Mouse (Mus musculus) forebrain, embryonic 13.5 days (tissue): ENCODE measurements at regions not wholly inside any gene's neighbourhood (a gene's known extent, or its start where the extent isn't known, plus 50 kb on each side); places are given as distances from the start of the nearest gene placed in this dataset.
A peak's percentile ranks its signal among the peaks of the same experiment; 100 is the strongest.

Source experiments
- ATAC-seq: fragments of 200-750 bp; cut with Nextera tagmentation; 2 replicates; pipeline ENCODE4 v1.8.0; 2017
- H3K27ac ChIP-seq: fragments of 300-500 bp; sonication (generic); 2 replicates; pipeline ENCODE4 v1.5.1; 2015; ENCODE audit warnings: inconsistent platforms, mild to moderate bottlenecking, moderate library complexity
- H3K27me3 ChIP-seq: fragments of 300-500 bp; sonication (generic); 2 replicates; pipeline ENCODE4 v1.6.1; 2015; ENCODE audit warnings: mild to moderate bottlenecking, inconsistent platforms
- H3K36me3 ChIP-seq: fragments of 300-500 bp; sonication (generic); 2 replicates; pipeline ENCODE4 v1.6.1; 2015; ENCODE audit warnings: mild to moderate bottlenecking, inconsistent platforms; ENCODE audit not compliant: poor library complexity, severe bottlenecking
- H3K4me1 ChIP-seq: fragments of 300-500 bp; sonication (generic); 2 replicates; pipeline ENCODE4 v1.6.1; 2015; ENCODE audit warnings: inconsistent platforms
- H3K4me2 ChIP-seq: fragments of 300-500 bp; sonication (generic); 2 replicates; pipeline ENCODE4 v1.6.1; 2015; ENCODE audit warnings: inconsistent platforms, mild to moderate bottlenecking, moderate library complexity
- H3K4me3 ChIP-seq: fragments of 300-500 bp; sonication (generic); 2 replicates; pipeline ENCODE4 v1.5.1; 2015; ENCODE audit warnings: mild to moderate bottlenecking, inconsistent platforms
- H3K9ac ChIP-seq: fragments of 300-500 bp; sonication (generic); 2 replicates; pipeline ENCODE4 v1.6.1; 2015; ENCODE audit warnings: mild to moderate bottlenecking, inconsistent platforms
- H3K9me3 ChIP-seq: fragments of 300-500 bp; sonication (generic); replicated peaks from 2 replicates; pipeline ENCODE4 v1.6.1; 2016; ENCODE audit warnings: inconsistent platforms
- WGBS: fragments of 180-500 bp; shearing (Covaris S2); methylation state at CpG from one replicate; pipeline ENCODE4 v1.1.7; 2015; 5-methylcytosine and 5-hydroxymethylcytosine counted together

- Histone ChIP-seq H3K4me3 (no peak overlapping the region), H3K36me3 (no peaks in the 10 kb centered on the region), H3K27ac (no peak overlapping the region)
Observed at GRCm38 (mm10) chr8:34756916-34757315, 645.4 kb upstream of the Gm10131 start.

DNA sequence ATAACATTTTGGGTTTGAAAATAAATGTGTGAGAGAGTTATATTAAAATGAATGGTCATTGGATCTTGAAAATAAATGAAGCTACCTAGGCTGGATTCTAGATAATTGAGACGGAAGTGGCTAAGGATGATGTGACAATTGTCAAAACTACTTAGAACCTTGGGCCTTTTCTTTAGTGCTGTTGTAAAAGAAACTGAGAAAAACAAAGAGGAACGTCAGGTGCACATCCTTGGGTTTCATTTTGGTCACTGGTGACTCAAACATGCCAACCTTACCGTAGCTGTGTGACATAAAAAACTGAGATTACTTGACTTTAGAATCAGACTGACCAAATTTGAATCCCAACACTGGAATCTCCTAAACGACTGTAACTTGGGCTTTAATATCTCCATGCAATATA lies 644.6 kb upstream of the Gm10131 start:
- Histone ChIP-seq H3K27me3 (no peaks in the 10 kb centered on the region), H3K4me3 (no peak overlapping the region), H3K27ac (no peak overlapping the region), H3K4me2 (no peak overlapping the region), H3K9me3 (no peaks in the 10 kb centered on the region), H3K4me1 (0 out of 2 replicates have a peak, but pooled peaks cover 2% of the 10 kb centered on the region), H3K36me3 (no peaks in the 10 kb centered on the region), H3K9ac (no peak overlapping the region)
- WGBS, result 89% methylated on average over 4 of the region's 4 CpGs
- no peak for ATAC-seq

More at GRCm38 (mm10) chr8:34756916-34757315, 645.4 kb upstream of the Gm10131 start:
- Histone ChIP-seq H3K9ac (no peak overlapping the region), H3K9me3 (no peaks in the 10 kb centered on the region), H3K4me2 (no peak overlapping the region), H3K4me1 (0 out of 2 replicates have a peak, but pooled peaks cover 6% of the 10 kb centered on the region), H3K27me3 (no peaks in the 10 kb centered on the region)
- WGBS, result 86% methylated on average over 2 of the region's 2 CpGs
- ATAC-seq, result no peak

DNA sequence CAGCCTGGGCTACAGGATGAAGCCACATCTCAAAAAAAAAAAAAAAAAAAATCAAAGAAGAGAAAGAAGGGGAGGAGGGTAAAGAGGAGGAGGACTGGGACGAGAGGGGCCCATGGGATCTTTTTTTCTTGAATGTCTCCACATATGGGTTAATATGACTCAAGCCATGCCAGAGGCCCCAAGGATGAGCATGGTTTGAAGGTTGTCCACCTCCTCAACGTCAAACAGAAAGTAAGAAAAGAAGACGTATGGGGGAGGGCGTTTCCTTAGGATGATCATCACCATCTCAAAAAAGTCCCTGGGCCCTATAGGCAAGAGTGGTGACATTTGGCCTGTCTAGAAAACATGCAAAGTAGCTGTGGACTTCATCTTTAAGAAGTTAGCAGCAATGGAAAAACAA lies 643.9 kb upstream of the Gm10131 start:
- ATAC-seq, result no peak
- H3K4me1 ChIP-seq, result no peaks in the 10 kb centered on the region
- H3K27ac ChIP-seq, result no peak overlapping the region
- no peak overlapping the region for H3K4me3 ChIP-seq
- no peak overlapping the region for H3K4me2 ChIP-seq
- H3K36me3 ChIP-seq, result no peaks in the 10 kb centered on the region
- H3K9me3 ChIP-seq, result no peaks in the 10 kb centered on the region
- H3K27me3 ChIP-seq, result no peaks in the 10 kb centered on the region
- no peak overlapping the region for H3K9ac ChIP-seq
- WGBS, result 88% methylated on average over 4 of the region's 4 CpGs

GRCm38 (mm10) chr8:34753046-34753445 lies 641.5 kb upstream of the Gm10131 start:
- no peak overlapping the region for H3K27ac ChIP-seq
- WGBS, result 91% methylated on average over 10 of the region's 10 CpGs
- no peak for ATAC-seq
- H3K9ac ChIP-seq, result no peak overlapping the region
- no peaks in the 10 kb centered on the region for H3K4me1 ChIP-seq
- no peak overlapping the region for H3K4me2 ChIP-seq
- H3K4me3 ChIP-seq, result no peak overlapping the region
- H3K9me3 ChIP-seq, result no peaks in the 10 kb centered on the region
- no peaks in the 10 kb centered on the region for H3K36me3 ChIP-seq
- no peaks in the 10 kb centered on the region for H3K27me3 ChIP-seq

GRCm38 (mm10) chr8:34748521-34748920 lies 637.0 kb upstream of the Gm10131 start:
- 65% methylated on average over 8 of the region's 8 CpGs for WGBS
- Histone ChIP-seq H3K27ac (no peak overlapping the region), H3K4me2 (no peak overlapping the region; the same call in 1 of the 2 replicates), H3K36me3 (no peaks in the 10 kb centered on the region), H3K9me3 (no peaks in the 10 kb centered on the region), H3K27me3 (no peaks in the 10 kb centered on the region), H3K9ac (no peak overlapping the region), H3K4me1 (peaks cover under 1% of the 10 kb centered on the region; the same call in 1 of the 2 replicates), H3K4me3 (no peak overlapping the region)
- ATAC-seq, result no peak

DNA sequence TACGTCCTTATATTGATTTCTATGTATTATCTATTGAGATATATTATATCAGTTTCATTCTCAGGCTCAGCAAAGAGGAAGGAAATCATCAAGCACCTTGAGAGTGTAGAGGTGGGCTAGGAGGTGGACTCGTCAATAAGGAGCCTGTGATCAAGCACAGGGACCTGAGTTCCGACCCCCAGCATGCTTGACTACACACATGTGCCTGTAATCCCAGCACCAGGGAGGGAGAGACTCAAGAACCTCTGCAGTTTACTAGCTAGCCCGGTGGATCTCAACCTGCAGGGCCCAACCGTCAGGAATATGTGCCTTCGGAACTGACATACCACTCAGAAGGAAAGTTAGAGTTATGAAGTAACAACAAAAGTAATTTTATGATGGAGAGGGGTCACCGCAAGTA lies 634.2 kb upstream of the Gm10131 start:
- WGBS, result 93% methylated on average over 7 of the region's 7 CpGs
- H3K27ac ChIP-seq, result no peak overlapping the region
- peaks cover 6% of the 10 kb centered on the region; the same call in 1 of the 2 replicates for H3K4me1 ChIP-seq

DNA sequence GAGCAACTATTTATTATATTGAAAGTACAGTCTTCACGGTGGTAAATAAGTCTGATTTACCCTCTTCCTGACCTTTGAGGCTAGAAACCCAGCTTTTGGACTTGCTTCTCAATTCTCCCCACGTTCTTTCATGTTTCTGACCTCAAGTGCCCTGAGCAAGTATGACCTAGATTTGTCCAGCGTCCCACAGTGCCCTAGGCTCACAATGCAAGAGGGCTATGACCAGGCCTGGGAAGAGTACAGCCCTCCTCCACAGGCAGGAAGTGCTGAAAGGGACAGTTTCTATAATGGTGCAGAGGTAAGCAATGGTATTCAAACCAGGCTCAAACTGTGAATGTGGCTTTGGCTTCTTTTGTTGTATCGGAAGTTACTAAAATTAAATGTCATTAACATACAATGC lies 633.1 kb upstream of the Gm10131 start:
- H3K4me1 ChIP-seq, result peaks cover 6% of the 10 kb centered on the region; the same call in 1 of the 2 replicates
- H3K4me2 ChIP-seq, result no peak overlapping the region
- H3K9ac ChIP-seq, result no peak overlapping the region
- no peak overlapping the region for H3K4me3 ChIP-seq
- ATAC-seq, result no peak
- H3K27ac ChIP-seq, result no peak overlapping the region
- H3K9me3 ChIP-seq, result no peaks in the 10 kb centered on the region
- 68% methylated on average over 4 of the region's 4 CpGs for WGBS
- H3K36me3 ChIP-seq, result no peaks in the 10 kb centered on the region
- H3K27me3 ChIP-seq, result no peaks in the 10 kb centered on the region

More for the DNA sequence above, 634.2 kb upstream of the Gm10131 start:
- Histone ChIP-seq H3K27me3 (no peaks in the 10 kb centered on the region), H3K36me3 (no peaks in the 10 kb centered on the region), H3K9ac (no peak overlapping the region), H3K4me3 (no peak overlapping the region), H3K4me2 (no peak overlapping the region), H3K9me3 (no peaks in the 10 kb centered on the region)
- no peak for ATAC-seq

DNA sequence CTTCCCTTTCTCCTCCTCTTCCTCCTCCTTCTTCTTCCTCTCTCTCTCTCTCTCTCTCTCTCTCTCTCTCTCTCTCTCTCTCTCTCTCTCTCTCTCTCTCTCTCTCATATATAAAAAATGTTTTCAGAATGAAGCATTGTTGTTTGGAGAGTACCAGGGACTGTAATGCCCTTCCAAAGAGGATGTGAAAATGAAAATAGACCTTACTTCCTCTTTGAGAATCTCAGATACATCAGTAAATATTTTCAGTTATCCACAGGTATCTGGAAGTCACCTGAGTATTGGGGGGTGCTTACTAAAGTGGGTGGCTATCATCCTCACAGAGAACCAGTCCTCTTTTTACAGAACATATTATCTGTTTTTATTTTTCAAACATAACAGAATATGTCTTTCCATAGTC lies 632.6 kb upstream of the Gm10131 start:
- Histone ChIP-seq H3K4me3 (no peak overlapping the region), H3K27me3 (no peaks in the 10 kb centered on the region), H3K4me1 (peaks cover 6% of the 10 kb centered on the region; the same call in 1 of the 2 replicates), H3K4me2 (no peak overlapping the region), H3K36me3 (no peaks in the 10 kb centered on the region), H3K27ac (no peak overlapping the region), H3K9ac (no peak overlapping the region), H3K9me3 (no peaks in the 10 kb centered on the region)
- ATAC-seq, result no peak

DNA sequence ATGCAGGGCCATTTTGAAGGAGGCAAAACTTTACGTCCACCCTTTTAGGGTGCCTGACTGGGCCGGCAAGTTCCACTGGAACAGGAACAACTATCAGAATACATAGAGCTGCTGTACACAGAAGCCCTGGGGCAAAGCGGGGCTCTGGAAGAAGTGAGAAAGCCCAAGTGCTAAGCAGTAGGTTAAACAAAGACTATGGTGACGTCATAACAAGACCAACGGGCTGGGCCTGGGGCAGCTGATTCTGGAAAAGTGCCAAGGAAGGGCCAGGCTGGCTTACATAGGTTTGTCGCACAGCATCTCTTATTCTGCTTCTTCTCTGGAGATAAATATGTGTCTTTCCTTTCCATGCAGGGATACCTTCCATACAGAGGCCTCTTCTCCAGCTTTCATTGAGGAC lies 631.6 kb upstream of the Gm10131 start:
- Histone ChIP-seq H3K4me3 (no peak overlapping the region), H3K4me1 (peaks cover 6% of the 10 kb centered on the region; the same call in 1 of the 2 replicates), H3K27ac (no peak overlapping the region), H3K36me3 (no peaks in the 10 kb centered on the region), H3K4me2 (no peak overlapping the region), H3K27me3 (no peaks in the 10 kb centered on the region), H3K9ac (no peak overlapping the region), H3K9me3 (no peaks in the 10 kb centered on the region)
- 0 out of 2 replicates have a peak, but pooled peaks have one; percentile 27 for ATAC-seq
- 35% methylated on average over 6 of the region's 6 CpGs for WGBS

DNA sequence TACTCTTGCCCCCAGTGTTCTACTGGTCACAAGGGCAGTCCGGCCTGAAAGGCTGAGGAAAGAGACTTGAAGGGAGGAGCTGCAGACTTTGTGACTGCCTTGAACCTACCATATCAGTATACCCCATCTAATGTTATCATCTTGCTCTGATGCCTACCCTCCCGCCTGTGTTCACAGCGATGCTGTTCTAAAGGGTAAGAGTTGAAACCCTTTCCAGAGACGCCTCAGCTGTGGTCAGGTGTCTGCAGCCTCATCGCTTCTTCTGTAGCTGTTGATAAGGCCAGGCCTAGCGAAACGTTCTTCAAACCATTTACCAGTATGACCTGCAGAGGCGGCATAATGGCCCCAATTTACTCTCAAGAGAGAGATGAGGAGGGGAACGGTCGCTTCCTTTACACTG lies 629.3 kb upstream of the Gm10131 start:
- 86% methylated on average over 10 of the region's 10 CpGs for WGBS
- peaks cover 6% of the 10 kb centered on the region; the same call in 1 of the 2 replicates for H3K4me1 ChIP-seq

GRCm38 (mm10) chr8:34739836-34740804 lies 628.6 kb upstream of the Gm10131 start:
- WGBS, result 93% methylated on average over 16 of the region's 16 CpGs
- ATAC-seq, result no peak
- Histone ChIP-seq H3K27me3 (no peaks in the 10 kb centered on the region), H3K27ac (no peak overlapping the region), H3K9ac (no peak overlapping the region), H3K4me2 (no peak overlapping the region), H3K4me1 (peaks cover 6% of the 10 kb centered on the region; the same call in 1 of the 2 replicates), H3K9me3 (no peaks in the 10 kb centered on the region), H3K4me3 (no peak overlapping the region), H3K36me3 (no peaks in the 10 kb centered on the region)

More for the DNA sequence above, 629.3 kb upstream of the Gm10131 start:
- no peak overlapping the region for H3K4me2 ChIP-seq
- no peaks in the 10 kb centered on the region for H3K9me3 ChIP-seq
- ATAC-seq, result no peak
- H3K36me3 ChIP-seq, result no peaks in the 10 kb centered on the region
- H3K27ac ChIP-seq, result no peak overlapping the region
- H3K4me3 ChIP-seq, result no peak overlapping the region
- H3K27me3 ChIP-seq, result no peaks in the 10 kb centered on the region
- no peak overlapping the region for H3K9ac ChIP-seq

DNA sequence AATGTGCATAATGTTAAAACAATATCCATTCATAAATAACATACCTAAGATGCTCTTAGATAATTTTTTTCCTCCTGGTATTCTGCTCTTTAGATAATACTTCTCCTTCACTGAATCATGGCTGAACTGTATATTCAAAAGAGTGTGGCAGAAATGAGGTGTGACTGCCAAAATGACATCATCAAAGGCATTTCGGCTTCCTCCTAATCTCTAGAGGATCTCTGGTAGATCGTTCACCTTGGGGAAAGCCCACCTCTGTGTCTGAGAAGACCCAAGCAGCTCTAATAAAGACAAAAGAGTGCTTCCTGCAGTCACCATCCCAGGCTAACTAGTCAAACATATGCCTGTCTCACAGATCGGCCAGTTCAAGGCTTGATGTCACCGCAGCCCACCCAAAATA lies 624.7 kb upstream of the Gm10131 start:
- H3K4me3 ChIP-seq, result no peak overlapping the region
- WGBS, result 88% methylated on average over 4 of the region's 4 CpGs
- no peak overlapping the region for H3K4me2 ChIP-seq
- no peaks in the 10 kb centered on the region for H3K36me3 ChIP-seq
- no peaks in the 10 kb centered on the region for H3K9me3 ChIP-seq
- no peaks in the 10 kb centered on the region for H3K27me3 ChIP-seq
- H3K9ac ChIP-seq, result no peak overlapping the region
- H3K27ac ChIP-seq, result no peak overlapping the region
- ATAC-seq, result no peak
- H3K4me1 ChIP-seq, result peaks cover 18% of the 10 kb centered on the region; the same call in 1 of the 2 replicates
